Mouse (Mus musculus) G1E (cell line): Measurements from ENCODE around the gene Enox2.

Experiments
- CTCF ChIP-seq: IDR thresholded peaks from 2 replicates; pipeline ENCODE4 v1.5.1; 2012; ENCODE audit warnings: low read depth, low read length, inconsistent platforms, mixed read lengths
- GATA1 ChIP-seq: IDR thresholded peaks from 2 replicates; pipeline ENCODE4 v1.6.1; 2012; ENCODE audit warnings: borderline replicate concordance, low read length, inconsistent platforms, mixed read lengths
- GATA2 ChIP-seq: IDR thresholded peaks from 2 replicates; pipeline ENCODE4 v1.6.1; 2012; ENCODE audit warnings: low read depth, low read length, inconsistent platforms, borderline replicate concordance
- POLR2AphosphoS5 ChIP-seq: IDR thresholded peaks from 2 replicates; pipeline ENCODE4 v1.6.1; 2012; ENCODE audit warnings: low read depth, low read length, inconsistent platforms; ENCODE audit not compliant: insufficient replicate concordance
- TAL1 ChIP-seq: conservative IDR thresholded peaks from 2 replicates; pipeline ENCODE4 v1.6.1; 2012; ENCODE audit warnings: low read depth, low read length, inconsistent platforms, mixed read lengths

DNA sequence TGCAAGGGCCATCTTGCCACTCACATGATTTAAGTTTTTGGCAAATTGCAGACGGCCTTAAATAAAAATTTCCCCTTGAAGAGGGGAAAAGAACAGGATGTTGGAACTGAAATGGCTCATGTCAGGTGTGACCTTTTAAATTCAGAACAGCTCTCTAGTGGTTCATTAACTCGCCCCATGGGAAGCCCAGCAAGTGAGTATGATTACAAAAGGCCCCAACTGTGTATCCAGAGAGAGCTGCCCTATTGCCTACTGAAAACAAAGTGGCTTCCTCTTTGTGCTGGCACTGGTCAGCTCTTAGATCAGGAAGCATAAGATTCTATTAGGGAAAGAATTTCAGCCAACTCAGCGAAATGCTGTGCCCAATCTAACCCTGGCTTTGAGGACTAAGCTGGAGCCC, 175.6 kb downstream of the Enox2 start:
- no peak for TF ChIP-seq CTCF
- no peak for TF ChIP-seq TAL1
- no peak for TF ChIP-seq GATA1
- TF ChIP-seq POLR2AphosphoS5, result no peak
- no peak for TF ChIP-seq GATA2
